Mouse (Mus musculus) neural tube, embryonic 13.5 days (tissue): ENCODE results near the gene Kif1b. TPM values are rescaled to one million over a fixed set of nuclear protein-coding genes. Genes with fewer than 3 reads are reported as not detected.

Experiments
- ATAC-seq: fragments of 200-750 bp; cut with Nextera tagmentation; 2 replicates; pipeline ENCODE4 v1.8.0; 2017; ENCODE audit warnings: low read depth, mild to moderate bottlenecking, moderate TSS enrichment, moderate library complexity
- H3K27ac ChIP-seq: fragments of 300-500 bp; sonication (generic); replicated peaks from 2 replicates; pipeline ENCODE4 v1.5.1; 2015; ENCODE audit warnings: moderate library complexity, mild to moderate bottlenecking, inconsistent platforms
- H3K27me3 ChIP-seq: fragments of 300-500 bp; sonication (generic); 2 replicates; pipeline ENCODE4 v1.6.1; 2015; ENCODE audit warnings: mild to moderate bottlenecking, inconsistent platforms
- H3K36me3 ChIP-seq: fragments of 300-500 bp; sonication (generic); 2 replicates; pipeline ENCODE4 v1.6.1; 2015; ENCODE audit warnings: mild to moderate bottlenecking, inconsistent platforms
- H3K4me1 ChIP-seq: fragments of 300-500 bp; sonication (generic); replicated peaks from 2 replicates; pipeline ENCODE4 v1.6.1; 2015; ENCODE audit warnings: inconsistent platforms
- H3K4me2 ChIP-seq: fragments of 300-500 bp; sonication (generic); 2 replicates; pipeline ENCODE4 v1.6.1; 2015; ENCODE audit warnings: inconsistent platforms, mild to moderate bottlenecking, moderate library complexity
- H3K4me3 ChIP-seq: fragments of 300-500 bp; sonication (generic); 2 replicates; pipeline ENCODE4 v1.5.1; 2015; ENCODE audit warnings: mild to moderate bottlenecking, inconsistent platforms
- H3K9ac ChIP-seq: fragments of 300-500 bp; sonication (generic); 2 replicates; pipeline ENCODE4 v1.6.1; 2015; ENCODE audit warnings: moderate library complexity, mild to moderate bottlenecking, inconsistent platforms
- H3K9me3 ChIP-seq: fragments of 300-500 bp; sonication (generic); 2 replicates; pipeline ENCODE4 v1.6.1; 2016; ENCODE audit warnings: inconsistent platforms
- WGBS: fragments of 180-500 bp; shearing (Covaris S2); methylation state at CpG from one replicate; pipeline ENCODE4 v1.1.7; 2015; 5-methylcytosine and 5-hydroxymethylcytosine counted together
- polyA plus RNA-seq: library from polyadenylated mRNA; unstranded; fragments of >200 nt; fragmentation: Nextera tagmentation; extraction: Ambion mirVana; gene quantifications from 2 replicates; pipeline ENCODE4 v1.2.1, GENCODE M21; 2015

Gene Kif1b
- 123 and 130 TPM in 2 replicates for polyA plus RNA-seq

DNA sequence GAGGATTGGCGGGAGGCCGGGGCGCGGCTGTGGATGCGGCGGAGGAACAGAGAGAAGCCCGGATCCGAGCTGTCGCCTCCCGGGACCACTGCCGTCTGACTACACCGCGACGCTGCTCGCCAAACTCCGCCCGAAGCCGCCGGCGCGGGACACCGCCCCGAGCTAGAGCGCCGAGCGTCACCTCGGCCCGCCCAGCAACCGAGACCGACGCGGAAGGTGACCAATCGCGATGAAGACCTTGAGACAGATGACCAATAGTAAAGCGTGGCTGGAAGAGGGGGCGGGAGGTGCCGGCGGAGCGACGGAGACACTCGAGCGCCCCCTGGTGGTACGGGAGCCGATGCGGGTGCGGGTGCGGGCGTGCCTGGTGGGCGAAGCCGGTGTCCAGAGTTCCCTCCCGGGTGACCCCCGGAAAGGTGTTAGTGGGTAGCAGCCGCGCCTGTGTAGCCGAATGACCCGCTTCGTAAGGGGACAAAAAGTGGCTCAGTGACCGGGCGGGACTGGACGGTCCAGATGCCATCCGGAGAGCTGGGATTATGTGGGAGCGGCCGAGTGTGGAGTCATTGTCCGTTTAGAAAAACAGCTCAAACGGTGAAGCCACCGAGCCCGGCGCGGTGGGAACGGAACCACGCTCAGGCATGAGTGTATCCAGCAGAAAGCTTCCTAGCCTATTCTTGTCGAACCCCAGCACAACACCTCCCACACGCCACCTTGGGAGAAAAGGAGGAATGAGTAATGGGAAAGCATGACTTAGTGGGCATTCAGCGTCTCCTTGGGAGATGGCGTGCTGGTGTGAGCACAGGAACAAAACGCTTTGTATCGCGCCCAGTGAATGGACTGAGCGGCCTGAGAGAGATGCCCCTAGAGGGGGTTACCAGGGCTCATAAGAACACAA is at the start of gene Kif1b:
Gene Kif1b, minus strand, starts transcription at position 98 of the 895 bp plus-strand sequence.
- Histone ChIP-seq H3K4me1 (peaks cover 46% of the 10 kb centered on the region), H3K9ac (peak within 1 kb of the TSS; percentile 100), H3K27ac (peak within 1 kb of the TSS; percentile 99), H3K36me3 (no peaks in the 10 kb centered on the region), H3K27me3 (no peaks in the 10 kb centered on the region), H3K9me3 (no peaks in the 10 kb centered on the region), H3K4me3 (peak within 1 kb of the TSS; percentile 71), H3K4me2 (peak within 1 kb of the TSS; percentile 90)
- peak; percentile 95 for ATAC-seq
- WGBS, result under 1% methylated on average over 75 of the region's 79 CpGs

DNA sequence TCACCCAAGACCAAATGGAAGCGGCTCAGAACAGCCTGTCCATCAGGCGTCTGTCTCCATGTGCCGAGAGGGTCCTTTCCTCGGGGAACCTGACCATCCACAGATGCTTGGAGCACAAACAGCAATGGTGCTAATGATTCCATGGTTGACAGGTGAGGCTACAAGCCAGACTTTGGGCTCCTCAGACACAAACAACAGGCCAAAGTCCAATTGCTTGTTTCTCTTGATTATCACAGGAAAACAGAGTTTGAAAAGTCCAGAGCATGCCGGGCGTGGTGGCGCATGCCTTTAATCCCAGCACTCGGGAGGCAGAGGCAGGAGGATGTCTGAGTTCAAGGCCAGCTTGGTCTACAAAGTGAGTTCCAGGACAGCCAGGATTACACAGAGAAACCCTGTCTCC is 47.2 kb upstream of the Kif1b start:
- no peak overlapping the region for H3K4me2 ChIP-seq

DNA sequence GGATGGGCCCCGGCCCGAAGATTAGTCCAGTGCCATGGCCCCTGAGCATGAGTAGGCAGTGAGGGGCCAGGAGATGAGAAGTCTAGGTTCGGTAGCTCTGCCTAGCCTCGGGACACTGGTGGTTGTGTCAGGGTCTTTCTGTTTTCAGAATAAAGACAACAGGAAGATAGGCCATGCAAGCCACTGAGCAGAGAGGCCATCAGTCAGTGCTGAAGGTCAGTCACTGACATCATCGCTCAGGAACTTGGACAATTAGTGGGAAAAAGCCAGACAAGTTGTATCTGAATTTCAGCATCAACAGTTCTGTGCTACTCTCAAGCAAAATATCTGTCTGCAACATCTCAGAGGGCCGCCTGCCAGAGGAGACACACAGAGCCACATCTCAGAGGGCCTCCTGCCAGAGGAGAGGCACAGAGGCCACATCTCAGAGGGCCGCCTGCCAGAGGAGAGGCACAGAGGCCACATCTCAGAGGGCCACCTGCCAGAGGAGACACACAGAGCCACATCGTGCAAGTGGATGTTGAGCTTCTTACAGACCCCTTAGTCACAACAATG is 44.2 kb upstream of the Kif1b start:
- no peak for ATAC-seq
- H3K4me1 ChIP-seq, result no peaks in the 10 kb centered on the region

More for the DNA sequence above, 47.2 kb upstream of the Kif1b start:
- Histone ChIP-seq H3K4me1 (no peaks in the 10 kb centered on the region), H3K27me3 (no peaks in the 10 kb centered on the region), H3K27ac (no peak overlapping the region), H3K36me3 (peaks cover 97% of the 10 kb centered on the region), H3K9me3 (no peaks in the 10 kb centered on the region), H3K4me3 (no peak overlapping the region), H3K9ac (no peak overlapping the region)
- WGBS, result 96% methylated on average over 8 of the region's 8 CpGs
- no peak for ATAC-seq

DNA sequence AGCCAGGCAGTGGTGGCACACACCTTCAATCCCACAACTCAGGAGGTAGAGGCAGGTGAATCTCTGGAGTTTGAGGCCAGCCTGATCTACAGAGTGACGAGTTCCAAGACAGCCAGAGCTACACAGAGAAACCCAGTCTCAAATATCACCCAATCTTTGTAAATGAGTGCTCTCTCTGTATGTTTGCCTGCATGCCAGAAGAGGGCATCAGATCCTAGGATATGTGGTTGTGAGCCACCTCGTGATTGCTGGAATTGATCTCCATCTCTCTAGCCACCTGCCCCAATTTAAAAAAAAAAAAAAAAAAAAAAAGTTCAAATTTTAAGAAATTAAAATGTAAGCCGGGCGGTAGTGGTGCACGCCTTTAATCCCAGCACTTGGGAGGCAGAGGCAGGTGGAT is 41.5 kb upstream of the Kif1b start:
- WGBS, result 74% methylated on average over 5 of the region's 5 CpGs
- Histone ChIP-seq H3K4me3 (no peak overlapping the region), H3K27ac (no peak overlapping the region), H3K9me3 (no peaks in the 10 kb centered on the region), H3K27me3 (no peaks in the 10 kb centered on the region), H3K4me2 (no peak overlapping the region), H3K36me3 (peaks cover 94% of the 10 kb centered on the region), H3K4me1 (no peaks in the 10 kb centered on the region), H3K9ac (no peak overlapping the region)
- ATAC-seq, result no peak

More for the DNA sequence above, 44.2 kb upstream of the Kif1b start:
- no peak overlapping the region for H3K4me2 ChIP-seq
- H3K4me3 ChIP-seq, result no peak overlapping the region
- no peak overlapping the region for H3K9ac ChIP-seq
- no peak overlapping the region for H3K27ac ChIP-seq
- peaks cover 93% of the 10 kb centered on the region for H3K36me3 ChIP-seq
- 87% methylated on average over 8 of the region's 8 CpGs for WGBS
- H3K9me3 ChIP-seq, result no peaks in the 10 kb centered on the region
- no peaks in the 10 kb centered on the region for H3K27me3 ChIP-seq

DNA sequence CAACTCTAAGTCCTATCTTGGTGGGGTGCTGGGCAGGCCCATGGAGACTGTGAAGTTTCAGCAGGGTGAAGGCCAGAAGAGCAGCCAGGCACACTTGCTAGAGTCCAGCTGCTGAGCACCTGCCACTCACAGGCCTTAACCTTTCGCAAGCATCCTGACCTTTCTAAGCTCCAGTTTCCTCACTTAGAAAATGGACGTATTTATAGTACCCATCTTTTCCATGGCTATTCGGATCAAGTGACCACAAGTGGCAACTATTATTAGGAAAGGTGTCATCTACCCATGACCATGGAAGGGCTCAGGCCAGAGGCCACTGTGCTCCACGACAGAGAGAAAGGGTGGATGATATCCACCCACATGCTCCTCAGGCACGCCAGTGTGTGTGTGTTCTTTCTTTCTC is 38.4 kb upstream of the Kif1b start:
- no peak overlapping the region for H3K4me3 ChIP-seq
- H3K4me1 ChIP-seq, result no peaks in the 10 kb centered on the region
- H3K9me3 ChIP-seq, result no peaks in the 10 kb centered on the region
- no peaks in the 10 kb centered on the region for H3K27me3 ChIP-seq
- H3K9ac ChIP-seq, result no peak overlapping the region
- ATAC-seq, result no peak
- no peak overlapping the region for H3K4me2 ChIP-seq
- H3K27ac ChIP-seq, result no peak overlapping the region
- 86% methylated on average over 5 of the region's 5 CpGs for WGBS
- H3K36me3 ChIP-seq, result peaks cover 95% of the 10 kb centered on the region

DNA sequence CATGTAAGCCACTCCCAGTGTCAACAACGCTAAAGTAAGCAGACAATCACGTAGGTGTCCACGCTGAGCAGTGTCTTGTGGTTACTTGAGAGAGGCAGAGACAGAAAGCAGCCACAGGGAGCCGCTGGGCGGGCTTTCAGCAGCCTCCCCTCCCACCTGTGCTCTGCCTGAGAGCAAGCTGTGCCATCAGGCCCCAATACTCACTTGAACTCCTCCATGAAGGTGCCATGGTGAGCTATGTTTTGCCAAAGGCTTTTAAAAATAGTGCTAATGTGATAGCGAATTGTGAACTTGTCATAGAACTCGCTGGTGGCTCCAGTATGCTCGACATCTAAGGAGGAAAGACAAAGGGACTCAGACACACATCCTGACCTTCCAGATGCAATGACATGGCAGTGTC is 36.8 kb upstream of the Kif1b start:
- no peak for ATAC-seq
- Histone ChIP-seq H3K9me3 (no peaks in the 10 kb centered on the region), H3K4me1 (no peaks in the 10 kb centered on the region), H3K4me3 (no peak overlapping the region), H3K36me3 (peaks cover 95% of the 10 kb centered on the region), H3K27ac (no peak overlapping the region), H3K9ac (no peak overlapping the region), H3K27me3 (no peaks in the 10 kb centered on the region), H3K4me2 (no peak overlapping the region)
- WGBS, result 82% methylated on average over 8 of the region's 8 CpGs

DNA sequence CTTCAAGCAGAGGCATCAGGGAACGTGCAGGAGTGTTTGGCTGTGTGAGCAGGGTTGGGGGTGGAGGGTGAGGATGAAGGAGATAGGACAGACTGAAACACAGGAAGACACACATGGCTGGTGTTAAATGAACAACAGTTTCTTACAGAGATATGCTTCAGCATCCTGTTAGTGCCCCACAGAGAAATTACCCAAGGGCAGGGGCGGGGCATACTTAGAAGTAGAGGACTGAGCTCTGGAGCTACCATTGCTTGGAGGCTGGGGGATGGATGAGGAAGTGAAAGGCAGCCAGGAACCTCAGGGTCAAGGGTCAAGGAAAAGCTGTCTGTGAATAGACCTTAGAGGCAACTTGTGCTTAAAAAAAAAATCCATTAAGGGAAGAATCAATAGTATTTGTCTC is 33.2 kb upstream of the Kif1b start:
- no peaks in the 10 kb centered on the region for H3K9me3 ChIP-seq
- H3K27me3 ChIP-seq, result no peaks in the 10 kb centered on the region
- H3K4me2 ChIP-seq, result no peak overlapping the region
- 81% methylated on average over 2 of the region's 2 CpGs for WGBS
- no peak overlapping the region for H3K9ac ChIP-seq
- H3K4me1 ChIP-seq, result no peaks in the 10 kb centered on the region
- peaks cover 97% of the 10 kb centered on the region for H3K36me3 ChIP-seq
- H3K4me3 ChIP-seq, result no peak overlapping the region
- ATAC-seq, result no peak
- H3K27ac ChIP-seq, result no peak overlapping the region

DNA sequence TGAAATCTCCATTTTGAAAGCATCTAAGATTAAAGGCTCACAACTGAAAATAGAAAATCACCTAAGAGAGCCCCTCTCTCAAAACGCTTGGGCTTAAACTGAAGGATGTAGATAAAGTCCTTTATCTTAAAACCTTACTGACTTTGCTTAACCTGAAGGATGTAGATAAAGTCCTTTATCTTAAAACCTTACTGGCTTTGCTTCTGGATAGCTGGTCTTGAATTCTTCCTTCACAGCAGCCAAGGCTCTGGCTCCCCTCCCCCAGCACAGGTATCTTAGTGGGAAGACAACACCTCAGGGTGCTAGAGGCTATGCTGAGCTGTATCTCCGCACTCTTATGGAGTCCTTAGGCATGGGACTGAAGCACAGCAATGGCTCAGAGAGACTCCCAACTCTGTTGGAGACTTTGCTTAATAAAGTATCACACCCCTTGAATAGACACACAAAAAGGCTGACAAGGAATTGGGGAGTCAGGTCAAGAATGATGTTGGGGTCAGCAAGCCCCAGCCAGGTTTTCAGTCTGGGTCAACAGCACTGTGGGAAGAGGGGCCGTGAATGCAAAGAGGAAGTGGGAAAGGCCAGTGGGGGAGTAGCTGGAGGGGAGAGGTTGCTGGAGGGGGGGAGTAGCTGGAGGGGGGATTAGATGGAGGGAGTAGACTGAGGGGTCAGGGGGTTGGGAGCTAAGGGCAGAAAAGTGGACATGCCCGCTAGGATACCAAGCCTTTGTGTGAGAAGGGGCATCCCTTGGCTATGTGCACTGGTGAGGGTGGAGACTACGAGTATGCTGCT is 32.1 kb upstream of the Kif1b start:
- no peak for ATAC-seq
- Histone ChIP-seq H3K27ac (no peak overlapping the region), H3K27me3 (no peaks in the 10 kb centered on the region), H3K36me3 (peaks cover 97% of the 10 kb centered on the region), H3K4me2 (no peak overlapping the region), H3K4me1 (no peaks in the 10 kb centered on the region), H3K9me3 (no peaks in the 10 kb centered on the region), H3K4me3 (no peak overlapping the region), H3K9ac (no peak overlapping the region)
- 73% methylated on average over 5 of the region's 5 CpGs for WGBS

DNA sequence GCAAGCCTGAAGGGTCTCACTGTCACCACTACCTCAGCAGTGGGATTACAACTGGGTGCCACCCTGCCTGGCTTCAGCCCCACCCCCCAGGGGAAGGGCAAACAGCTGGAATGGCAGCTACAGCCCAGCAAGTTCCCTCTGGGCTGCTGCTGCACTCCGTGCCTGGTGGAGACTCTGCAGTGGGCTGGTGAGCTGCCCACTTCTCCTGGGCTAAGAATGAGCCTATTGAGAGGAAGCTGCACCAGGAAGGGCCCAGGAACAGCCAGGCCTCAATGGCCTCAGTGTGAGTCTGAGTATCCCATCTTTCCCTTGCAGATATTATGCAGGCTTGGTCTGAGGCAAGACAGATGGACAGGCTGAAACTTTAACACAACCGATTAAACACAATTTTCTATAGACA is 30.6 kb upstream of the Kif1b start:
- peaks cover 96% of the 10 kb centered on the region for H3K36me3 ChIP-seq

DNA sequence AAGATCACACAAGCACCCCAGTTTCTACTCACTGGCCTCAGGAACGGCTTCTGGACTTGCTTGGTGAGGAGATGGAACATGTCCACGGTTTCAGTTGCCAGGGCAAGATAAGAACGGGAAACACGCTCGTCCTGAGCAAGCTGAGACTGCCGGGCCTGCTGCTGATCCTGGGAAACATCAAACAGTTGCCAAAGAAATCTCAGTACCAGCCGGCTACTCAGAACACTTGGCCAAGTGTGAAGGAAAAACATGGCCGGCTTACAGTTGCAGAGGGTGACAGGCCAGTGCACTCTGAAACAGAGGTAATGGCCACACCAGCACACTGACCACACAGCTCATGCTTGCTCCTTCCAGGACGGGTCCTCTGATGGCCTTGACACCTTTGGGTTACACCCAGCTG is 29.9 kb upstream of the Kif1b start:
- peaks cover 96% of the 10 kb centered on the region for H3K36me3 ChIP-seq
- no peaks in the 10 kb centered on the region for H3K9me3 ChIP-seq
- H3K4me2 ChIP-seq, result no peak overlapping the region
- H3K4me1 ChIP-seq, result no peaks in the 10 kb centered on the region
- H3K9ac ChIP-seq, result no peak overlapping the region
- H3K27me3 ChIP-seq, result no peaks in the 10 kb centered on the region
- no peak for ATAC-seq
- 91% methylated on average over 9 of the region's 9 CpGs for WGBS
- H3K4me3 ChIP-seq, result no peak overlapping the region
- H3K27ac ChIP-seq, result no peak overlapping the region

More for the DNA sequence above, 30.6 kb upstream of the Kif1b start:
- WGBS, result 76% methylated on average over 2 of the region's 2 CpGs
- Histone ChIP-seq H3K4me1 (no peaks in the 10 kb centered on the region), H3K9ac (no peak overlapping the region), H3K4me2 (no peak overlapping the region), H3K9me3 (no peaks in the 10 kb centered on the region), H3K27ac (no peak overlapping the region), H3K4me3 (no peak overlapping the region), H3K27me3 (no peaks in the 10 kb centered on the region)
- ATAC-seq, result no peak

DNA sequence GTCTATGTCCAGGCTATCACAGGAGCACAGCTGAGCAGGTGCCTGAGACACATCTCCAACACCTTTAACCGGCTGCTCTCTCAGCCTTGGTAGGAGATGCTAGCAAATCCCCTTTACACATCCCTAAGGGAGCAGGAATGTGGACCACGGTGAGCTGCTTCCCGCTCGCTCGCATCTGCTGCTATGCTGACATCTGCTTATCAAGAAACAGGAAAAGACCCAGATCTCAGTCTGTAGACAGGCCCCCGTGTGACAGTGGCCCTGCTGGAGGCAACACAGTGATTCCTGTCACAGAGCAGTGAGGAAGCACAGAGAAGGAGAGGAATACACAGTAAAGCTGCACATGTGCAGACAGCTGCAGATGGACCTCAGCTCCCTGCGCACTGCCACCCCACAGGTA is 28.8 kb upstream of the Kif1b start:
- Histone ChIP-seq H3K27me3 (no peaks in the 10 kb centered on the region), H3K4me2 (no peak overlapping the region), H3K4me3 (no peak overlapping the region), H3K4me1 (no peaks in the 10 kb centered on the region), H3K27ac (no peak overlapping the region), H3K9ac (no peak overlapping the region), H3K9me3 (no peaks in the 10 kb centered on the region), H3K36me3 (peaks cover 93% of the 10 kb centered on the region)
- ATAC-seq, result no peak
- 91% methylated on average over 7 of the region's 7 CpGs for WGBS

DNA sequence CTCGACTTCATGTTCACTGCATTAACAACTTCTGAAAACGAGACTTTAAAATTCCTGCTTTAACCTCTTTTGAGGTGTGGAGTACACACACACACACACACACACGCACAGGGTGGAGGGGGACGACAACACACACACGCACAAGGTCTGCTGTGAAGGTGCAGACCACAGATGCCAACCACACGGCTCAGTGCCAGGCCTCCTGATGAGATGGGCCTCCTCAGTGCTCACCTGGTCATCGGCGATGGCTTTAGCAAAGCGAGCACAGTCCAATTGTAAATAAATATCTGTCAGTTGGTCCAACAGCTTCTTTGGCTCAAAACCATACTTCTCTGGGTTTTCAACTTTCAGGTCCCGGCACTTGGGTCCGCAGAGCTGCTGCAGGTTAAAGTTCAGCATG is 27.4 kb upstream of the Kif1b start:
- Histone ChIP-seq H3K4me2 (no peak overlapping the region), H3K27me3 (no peaks in the 10 kb centered on the region), H3K27ac (no peak overlapping the region), H3K36me3 (peaks cover 93% of the 10 kb centered on the region), H3K4me1 (no peaks in the 10 kb centered on the region), H3K9ac (no peak overlapping the region), H3K4me3 (no peak overlapping the region), H3K9me3 (no peaks in the 10 kb centered on the region)
- ATAC-seq, result no peak
- 93% methylated on average over 11 of the region's 11 CpGs for WGBS
